Mouse (Mus musculus) heart, embryonic 10.5 days (tissue): ENCODE results near the gene Dynlt1c. TPM values are rescaled to one million over a fixed set of nuclear protein-coding genes. Genes with fewer than 3 reads are reported as not detected.
"Not testable (repeated sequence)": the region's sequence is repeated elsewhere in the genome, so short reads cannot be mapped to it uniquely, and the experiment has no call there.

Experiments used
- DNase-seq: peaks from one replicate; pipeline ENCODE4 v3.0.0-alpha.2; 2017; ENCODE audit warnings: low spot score
- H3K27ac ChIP-seq: fragments of 300-500 bp; sonication (generic); 2 replicates; pipeline ENCODE4 v1.5.1; 2016; ENCODE audit warnings: mild to moderate bottlenecking
- H3K27me3 ChIP-seq: fragments of 300-500 bp; sonication (generic); 2 replicates; pipeline ENCODE4 v1.6.1; 2016; ENCODE audit warnings: mild to moderate bottlenecking; ENCODE audit not compliant: poor library complexity, insufficient read depth, severe bottlenecking
- H3K36me3 ChIP-seq: fragments of 300-500 bp; sonication (generic); 2 replicates; pipeline ENCODE4 v1.6.1; 2016; ENCODE audit warnings: mild to moderate bottlenecking, moderate library complexity
- H3K4me1 ChIP-seq: fragments of 300-500 bp; sonication (generic); 2 replicates; pipeline ENCODE4 v1.6.1; 2016; ENCODE audit warnings: mild to moderate bottlenecking
- H3K4me3 ChIP-seq: fragments of 300-500 bp; sonication (generic); 2 replicates; pipeline ENCODE4 v1.5.1; 2016; ENCODE audit warnings: mild to moderate bottlenecking, moderate library complexity
- H3K9me3 ChIP-seq: fragments of 300-500 bp; sonication (generic); 2 replicates; pipeline ENCODE4 v1.6.1; 2016; ENCODE audit warnings: mild to moderate bottlenecking, moderate library complexity
- WGBS: fragments of 180-500 bp; shearing (Covaris S2); methylation state at CpG from one replicate; pipeline ENCODE4 v1.1.7; 2016; 5-methylcytosine and 5-hydroxymethylcytosine counted together
- polyA plus RNA-seq: library from polyadenylated mRNA; unstranded; fragments of >200 nt; fragmentation: Nextera tagmentation; extraction: Ambion mirVana; gene quantifications from 2 replicates; pipeline ENCODE4 v1.2.1, GENCODE M21; 2016

Dynlt1c gene
- polyA plus RNA-seq, 1 experiment from 2014 or later = 28.7 TPM

GRCm38 (mm10) chr17:6598356-6598755 lies 3.1 kb upstream of the Dynlt1c start:
- not testable (repeated sequence) for H3K9me3 ChIP-seq, H3K4me1 ChIP-seq, H3K36me3 ChIP-seq, H3K27ac ChIP-seq, DNase-seq, H3K27me3 ChIP-seq, H3K4me3 ChIP-seq
- 87% methylated on average over 7 of the region's 7 CpGs for WGBS

GRCm38 (mm10) chr17:6600216-6600911 lies 1.1 kb upstream of the Dynlt1c start:
- DNase-seq, H3K4me1 ChIP-seq, H3K9me3 ChIP-seq, H3K4me3 ChIP-seq, H3K27me3 ChIP-seq, H3K27ac ChIP-seq, H3K36me3 ChIP-seq: not testable (repeated sequence)
- WGBS = 79% methylated on average over 6 of the region's 8 CpGs

- not testable (repeated sequence) for H3K27me3 ChIP-seq, DNase-seq, H3K36me3 ChIP-seq, H3K4me3 ChIP-seq, H3K27ac ChIP-seq, H3K4me1 ChIP-seq, H3K9me3 ChIP-seq
- 16% methylated on average over 3 of the region's 4 CpGs for WGBS
Measured at GRCm38 (mm10) chr17:6602205-6602604, 734 bp downstream of the Dynlt1c start.

- H3K4me3 ChIP-seq, H3K9me3 ChIP-seq, H3K4me1 ChIP-seq, H3K27me3 ChIP-seq, H3K27ac ChIP-seq, H3K36me3 ChIP-seq, DNase-seq: not testable (repeated sequence)
- WGBS = 79% methylated on average over 1 of the region's 1 CpGs
Measured at GRCm38 (mm10) chr17:6605347-6605746, 3.9 kb downstream of the Dynlt1c start.

- not testable (repeated sequence) for DNase-seq, H3K27ac ChIP-seq, H3K36me3 ChIP-seq, H3K4me3 ChIP-seq, H3K27me3 ChIP-seq, H3K4me1 ChIP-seq, H3K9me3 ChIP-seq
- WGBS = 91% methylated on average over 11 of the region's 14 CpGs
Measured at GRCm38 (mm10) chr17:6613524-6613923, 12.1 kb downstream of the Dynlt1c start.

GRCm38 (mm10) chr17:6614316-6614715 lies 12.8 kb downstream of the Dynlt1c start:
- H3K27me3 ChIP-seq, H3K4me3 ChIP-seq, H3K9me3 ChIP-seq, H3K4me1 ChIP-seq, H3K36me3 ChIP-seq, H3K27ac ChIP-seq, DNase-seq: not testable (repeated sequence)
- WGBS = 83% methylated on average over 6 of the region's 9 CpGs

- not testable (repeated sequence) for H3K36me3 ChIP-seq, H3K27me3 ChIP-seq, H3K4me1 ChIP-seq, H3K27ac ChIP-seq, DNase-seq, H3K4me3 ChIP-seq, H3K9me3 ChIP-seq
- 93% methylated on average over 9 of the region's 9 CpGs for WGBS
Measured at GRCm38 (mm10) chr17:6616731-6617130, 15.3 kb downstream of the Dynlt1c start.

- H3K9me3 ChIP-seq, H3K27me3 ChIP-seq, H3K36me3 ChIP-seq, H3K4me1 ChIP-seq, DNase-seq, H3K4me3 ChIP-seq, H3K27ac ChIP-seq: not testable (repeated sequence)
- 54% methylated on average over 8 of the region's 13 CpGs for WGBS
Measured at GRCm38 (mm10) chr17:6617689-6618400, 16.4 kb downstream of the Dynlt1c start.

GRCm38 (mm10) chr17:6619271-6619670 lies 17.8 kb downstream of the Dynlt1c start:
- not testable (repeated sequence) for H3K27ac ChIP-seq, H3K4me3 ChIP-seq, H3K36me3 ChIP-seq, H3K9me3 ChIP-seq, H3K4me1 ChIP-seq, DNase-seq, H3K27me3 ChIP-seq
- WGBS = 80% methylated on average over 5 of the region's 5 CpGs

- not testable (repeated sequence) for H3K9me3 ChIP-seq, H3K27me3 ChIP-seq, H3K36me3 ChIP-seq, H3K4me1 ChIP-seq, H3K27ac ChIP-seq, H3K4me3 ChIP-seq, DNase-seq
- WGBS = 61% methylated on average over 6 of the region's 6 CpGs
Measured at GRCm38 (mm10) chr17:6620035-6620434, 18.6 kb downstream of the Dynlt1c start.

- H3K4me3 ChIP-seq, H3K9me3 ChIP-seq, H3K36me3 ChIP-seq, DNase-seq, H3K4me1 ChIP-seq, H3K27ac ChIP-seq, H3K27me3 ChIP-seq: not testable (repeated sequence)
- 80% methylated on average over 18 of the region's 20 CpGs for WGBS
Measured at GRCm38 (mm10) chr17:6620730-6621451, 19.4 kb downstream of the Dynlt1c start.

- not testable (repeated sequence) for H3K27ac ChIP-seq, H3K4me3 ChIP-seq, H3K9me3 ChIP-seq, H3K27me3 ChIP-seq, H3K4me1 ChIP-seq, DNase-seq, H3K36me3 ChIP-seq
- 85% methylated on average over 11 of the region's 12 CpGs for whole genome bisulfite sequencing
Measured at GRCm38 (mm10) chr17:6621976-6622375, 20.5 kb downstream of the Dynlt1c start.

GRCm38 (mm10) chr17:6624926-6625558 lies 23.6 kb downstream of the Dynlt1c start:
- not testable (repeated sequence) for DNase-seq, H3K4me1 ChIP-seq, H3K4me3 ChIP-seq, H3K36me3 ChIP-seq, H3K9me3 ChIP-seq, H3K27me3 ChIP-seq, H3K27ac ChIP-seq
- 47% methylated on average over 2 of the region's 6 CpGs for WGBS
